Comparison of ENCODE assay signal across 9 mouse cellular contexts in genomic region chr6:52577270-52577669, GRCm38 (mm10).
DNase-seq lines count a peak whose midpoint lies in the region; ATAC-seq lines count a peak whose summit lies in the region.
"Had no signal": no experiment of that assay in that cellular context is flagged by ENCODE, and none has a peak within 500 bp of the region (broad histone marks: within the 10 kb centered on the region; RNA-seq: fewer than 3 reads in every experiment).

No protein-coding gene starts in this region.

- no peak for ATAC-seq in forebrain, embryonic 12.5 days (ENCODE audit: low FRiP score)

- H3K36me3 ChIP-seq in forebrain, embryonic 12.5 days (replicated peaks) = no peaks in the 10 kb centered on the region
- H3K36me3 ChIP-seq: limb, embryonic 12.5 days had no signal

- H3K4me1 ChIP-seq in forebrain, embryonic 12.5 days = no peaks in the 10 kb centered on the region

- WGBS in forebrain, embryonic 12.5 days = 34% methylated on average over 4 of the region's 4 CpGs

- H3K4me2 ChIP-seq in forebrain, embryonic 12.5 days = no peak overlapping the region
- H3K4me2 ChIP-seq: limb, embryonic 12.5 days had no signal

- H3K9ac ChIP-seq in forebrain, embryonic 12.5 days = no peak overlapping the region
- H3K9ac ChIP-seq: limb, embryonic 12.5 days had no signal

- H3K9me3 ChIP-seq in forebrain, embryonic 12.5 days = no peaks in the 10 kb centered on the region
- H3K9me3 ChIP-seq: limb, embryonic 12.5 days had no signal

- H3K27me3 ChIP-seq in forebrain, embryonic 12.5 days = 0 out of 2 replicates have a peak, but pooled peaks cover 3% of the 10 kb centered on the region

- DNase-seq in cerebellum, postnatal 10 days = peak; percentile 51 to 80
- DNase-seq in cerebellum, adult 11-12 months = no peak
- DNase-seq in layer of hippocampus, adult 11-12 months (ENCODE audit: low spot score) = peak; percentile 32
- DNase-seq in layer of hippocampus, postnatal 25 days (ENCODE audit: extremely low spot score in 1 of 2, low spot score in 1 of 2) = no peak
- peak; percentile 63 for DNase-seq in Muller cell, postnatal 12 days (ENCODE audit: inconsistent ontology term)
- DNase-seq in lung, postnatal 10 days = peak; percentile 47
- no peak for DNase-seq in right cerebral cortex, postnatal 36 days (ENCODE audit: low spot score in 2 of 2)

- H3K27ac ChIP-seq in forebrain, embryonic 12.5 days = no peak overlapping the region
- H3K27ac ChIP-seq: limb, embryonic 12.5 days had no signal

- no peak overlapping the region for H3K4me3 ChIP-seq in forebrain, embryonic 12.5 days (replicated peaks)
- H3K4me3 ChIP-seq: limb, embryonic 12.5 days had no signal

Comparison
In these comparisons a context has a peak if more than half of its experiments do, and no peak if none do; other contexts are left out.
1. DNase-seq: peak in cerebellum, postnatal 10 days (2 of 2), layer of hippocampus, adult 11-12 months (single experiment), Muller cell, postnatal 12 days (single experiment) and lung, postnatal 10 days (single experiment); none in cerebellum, adult 11-12 months (single experiment), layer of hippocampus, postnatal 25 days (0 of 2) and right cerebral cortex, postnatal 36 days (0 of 2).